Mouse (Mus musculus) brain, embryonic 14.5 days (tissue): ENCODE measurements at regions not wholly inside any gene's neighbourhood (a gene's known extent, or its start where the extent isn't known, plus 50 kb on each side); places are given as distances from the start of the nearest gene placed in this dataset.

Experiments used
- CTCF ChIP-seq: fragments of 200-500 bp; IDR thresholded peaks from 2 replicates; pipeline ENCODE4 v1.5.1; 2012; ENCODE audit warnings: inconsistent platforms, mild to moderate bottlenecking, moderate library complexity, borderline replicate concordance; ENCODE audit not compliant: insufficient read depth, insufficient read length; ENCODE audit errors: extremely low read depth
- POLR2A ChIP-seq: fragments of 200-500 bp; IDR thresholded peaks from 2 replicates; pipeline ENCODE4 v1.6.1; 2012; ENCODE audit warnings: mild to moderate bottlenecking, inconsistent platforms, borderline replicate concordance; ENCODE audit not compliant: poor library complexity, insufficient read depth, insufficient read length, severe bottlenecking; ENCODE audit errors: extremely low read depth

- TF ChIP-seq POLR2A (no peak), CTCF (no peak)
These were observed 322.8 kb upstream of the Hsf2 start for GRCm38 (mm10) chr10:57163359-57163758.
